Mouse (Mus musculus) mesoderm, embryonic 11.5 days (tissue): ENCODE results near the gene Pdzd4.

ENCODE experiments used
- DNase-seq: peaks from one replicate; pipeline ENCODE4 v3.0.0-alpha.2; 2012; ENCODE audit warnings: low read depth, low spot score

Pdzd4 gene

GRCm38 (mm10) chrX:73824185-73825151 lies at the start of gene Pdzd4:
Gene Pdzd4, minus strand, starts transcription at chrX:73824969.
- DNase-seq = peak; percentile 61

GRCm38 (mm10) chrX:73871956-73872355 lies 47.2 kb upstream of the Pdzd4 start:
- DNase-seq = no peak

GRCm38 (mm10) chrX:73871474-73871873 lies 46.7 kb upstream of the Pdzd4 start:
- DNase-seq = no peak

GRCm38 (mm10) chrX:73869334-73869733 lies 44.6 kb upstream of the Pdzd4 start:
- DNase-seq = peak; percentile 49

GRCm38 (mm10) chrX:73867852-73868251 lies 43.1 kb upstream of the Pdzd4 start:
- DNase-seq = no peak

GRCm38 (mm10) chrX:73867256-73867655 lies 42.5 kb upstream of the Pdzd4 start:
- DNase-seq = no peak

GRCm38 (mm10) chrX:73864692-73865091 lies 39.9 kb upstream of the Pdzd4 start:
- DNase-seq = peak; percentile 68

- no peak for DNase-seq
Measured at GRCm38 (mm10) chrX:73855087-73855408, 30.3 kb upstream of the Pdzd4 start.

GRCm38 (mm10) chrX:73854326-73855086 lies 29.7 kb upstream of the Pdzd4 start:
- DNase-seq = no peak

GRCm38 (mm10) chrX:73836691-73837090 lies 11.9 kb upstream of the Pdzd4 start:
- no peak for DNase-seq

- DNase-seq = no peak
Measured at GRCm38 (mm10) chrX:73835731-73836130, 11.0 kb upstream of the Pdzd4 start.

GRCm38 (mm10) chrX:73823747-73824146 lies 1.0 kb downstream of the Pdzd4 start:
- DNase-seq = no peak

- DNase-seq = no peak
Measured at GRCm38 (mm10) chrX:73816596-73817314, 8.0 kb downstream of the Pdzd4 start.

- peak; percentile 42 for DNase-seq
Measured at GRCm38 (mm10) chrX:73815072-73815471, 9.7 kb downstream of the Pdzd4 start.

- no peak for DNase-seq
Measured at GRCm38 (mm10) chrX:73805814-73806213, 19.0 kb downstream of the Pdzd4 start.

GRCm38 (mm10) chrX:73798502-73798901 lies 26.3 kb downstream of the Pdzd4 start:
- DNase-seq = peak; percentile 60

- no peak for DNase-seq
Measured at GRCm38 (mm10) chrX:73797511-73797910, 27.3 kb downstream of the Pdzd4 start.

- no peak for DNase-seq
Measured at GRCm38 (mm10) chrX:73793505-73793904, 31.3 kb downstream of the Pdzd4 start.

GRCm38 (mm10) chrX:73793039-73793438 lies 31.7 kb downstream of the Pdzd4 start:
- no peak for DNase-seq

- no peak for DNase-seq
Measured at GRCm38 (mm10) chrX:73788501-73788900, 36.3 kb downstream of the Pdzd4 start.

- DNase-seq = no peak
Measured at GRCm38 (mm10) chrX:73787225-73787558, 37.6 kb downstream of the Pdzd4 start.
